Mouse (Mus musculus): ENCODE measurements at regions not wholly inside any gene's neighbourhood (a gene's known extent, or its start where the extent isn't known, plus 50 kb on each side); places are given as distances from the start of the nearest gene placed in this dataset.

- TF ChIP-seq CTCF (IDR thresholded peaks at IDR 0.05; ENCODE audit: extremely low read depth, insufficient read length, insufficient replicate concordance, low read depth, low read length) (no peak), POLR2A (IDR thresholded peaks at IDR 0.05; ENCODE audit: low read depth, low read length) (no peak)
Observed at GRCm38 (mm10) chr12:77739047-77739760, 454.8 kb upstream of the Gm6657 start.

Measured in small intestine, adult 2 months (tissue).